Mouse (Mus musculus) B cell, adult 2 months (primary cell): ENCODE measurements around the gene AC161166.1.

Source experiments
- DNase-seq, 2 experiments: peaks; one replicate each; pipeline ENCODE4 v3.0.0; 2022

AC161166.1 gene

GRCm38 (mm10) chr7:24482208-24483020 lies 29.8 kb downstream of the AC161166.1 start:
- DNase-seq, result peak in 1 of 2 experiments; percentile 2

- DNase-seq, result peak; percentile 91 to 92
Observed at GRCm38 (mm10) chr7:24481474-24482207, 30.6 kb downstream of the AC161166.1 start, which contains the start of gene Cadm4. TSS of gene Cadm4 (plus strand) at chr7:24482023.

- DNase-seq, result peak; percentile 20 to 28
Observed at GRCm38 (mm10) chr7:24480986-24481473, 31.2 kb downstream of the AC161166.1 start.

- DNase-seq, result no peak
Observed at GRCm38 (mm10) chr7:24480121-24480941, 31.9 kb downstream of the AC161166.1 start.

- peak; percentile 1 to 5 for DNase-seq
Observed at GRCm38 (mm10) chr7:24479685-24480084, 32.6 kb downstream of the AC161166.1 start.

GRCm38 (mm10) chr7:24478911-24479310 lies 33.3 kb downstream of the AC161166.1 start:
- peak; percentile 3 to 6 for DNase-seq

- DNase-seq, result peak; percentile 1 to 2
Observed at GRCm38 (mm10) chr7:24476856-24477255, 35.4 kb downstream of the AC161166.1 start.

GRCm38 (mm10) chr7:24476338-24476737 lies 35.9 kb downstream of the AC161166.1 start:
- peak; percentile 1 to 2 for DNase-seq

GRCm38 (mm10) chr7:24474811-24475506 lies 37.3 kb downstream of the AC161166.1 start:
- DNase-seq, result peak; percentile 21 to 27

- peak; percentile 85 for DNase-seq
Observed at GRCm38 (mm10) chr7:24473913-24474529, 38.2 kb downstream of the AC161166.1 start.

GRCm38 (mm10) chr7:24472937-24473336 lies 39.3 kb downstream of the AC161166.1 start:
- peak; percentile 77 for DNase-seq

- DNase-seq, result peak; percentile 25 to 33
Observed at GRCm38 (mm10) chr7:24472442-24472841, 39.8 kb downstream of the AC161166.1 start.

- DNase-seq, result peak in 1 of 2 experiments; percentile 26
Observed at GRCm38 (mm10) chr7:24470356-24470755, 41.9 kb downstream of the AC161166.1 start.

- peak; percentile 81 to 83 for DNase-seq
Observed at GRCm38 (mm10) chr7:24469126-24469525, 43.1 kb downstream of the AC161166.1 start.

- peak in 1 of 2 experiments; percentile 17 for DNase-seq
Observed at GRCm38 (mm10) chr7:24467886-24468285, 44.4 kb downstream of the AC161166.1 start.

GRCm38 (mm10) chr7:24466835-24467234 lies 45.4 kb downstream of the AC161166.1 start:
- no peak for DNase-seq

- peak; percentile 74 to 77 for DNase-seq
Observed at GRCm38 (mm10) chr7:24462388-24463319, 49.6 kb downstream of the AC161166.1 start, which contains the start of gene Plaur. TSS of gene Plaur (plus strand) at chr7:24462484.

GRCm38 (mm10) chr7:24461376-24462051 lies 50.7 kb downstream of the AC161166.1 start:
- no peak for DNase-seq
